Mouse (Mus musculus) large intestine, adult 2 months (tissue): ENCODE measurements around the gene Pex1. TPM values are rescaled to one million over a fixed set of nuclear protein-coding genes. Genes with fewer than 3 reads are reported as not detected.

ENCODE experiments used
- polyA plus RNA-seq: library from polyadenylated mRNA; depleted of rRNA; stranded (reverse); fragments of >200 nt; gene quantifications from 2 replicates; pipeline ENCODE4 v1.2.3, GENCODE M21; 2012; rRNA removed

Pex1 gene
- polyA plus RNA-seq, 1 experiment: 5.3 TPM

Other genes starting within 250 kb of the Pex1 start
- 4.4 and 5.3 TPM in 2 replicates for gene Fam133b, start 52.2 kb upstream of the Pex1 start, polyA plus RNA-seq
- 0.20 and 1.1 TPM in 2 replicates for gene 1700109H08Rik, start 24.5 kb upstream of the Pex1 start, polyA plus RNA-seq
- gene Rbm48, start 519 bp downstream of the Pex1 start, polyA plus RNA-seq: 3.8 and 4.4 TPM in 2 replicates
- gene Tmbim7, start 55.1 kb downstream of the Pex1 start, polyA plus RNA-seq: not detected in 2 replicates
- gene Gatad1, start 61.1 kb downstream of the Pex1 start, polyA plus RNA-seq: 38.3 and 39.9 TPM in 2 replicates
- gene Ankib1, start 206.9 kb downstream of the Pex1 start, polyA plus RNA-seq: 6.0 and 10.7 TPM in 2 replicates
- 4.2 and 6.9 TPM in 2 replicates for gene Krit1, start 207.1 kb downstream of the Pex1 start, polyA plus RNA-seq
- gene Lrrd1, start 249.1 kb downstream of the Pex1 start, polyA plus RNA-seq: 0.06 TPM in 1 of 2 replicates, not detected in the other